Mouse (Mus musculus) retina, postnatal 1 day (tissue): ENCODE results near the gene Pla1a.

ENCODE experiments used
- DNase-seq: peaks from one replicate; pipeline ENCODE4 v3.0.0-alpha.2; 2012

Pla1a gene

GRCm38 (mm10) chr16:38363657-38364056 is 69.3 kb downstream of the Pla1a start:
- no peak for DNase-seq

GRCm38 (mm10) chr16:38363256-38363595 is 69.7 kb downstream of the Pla1a start:
- no peak for DNase-seq

GRCm38 (mm10) chr16:38362493-38363255 is 70.3 kb downstream of the Pla1a start:
- no peak for DNase-seq

DNA sequence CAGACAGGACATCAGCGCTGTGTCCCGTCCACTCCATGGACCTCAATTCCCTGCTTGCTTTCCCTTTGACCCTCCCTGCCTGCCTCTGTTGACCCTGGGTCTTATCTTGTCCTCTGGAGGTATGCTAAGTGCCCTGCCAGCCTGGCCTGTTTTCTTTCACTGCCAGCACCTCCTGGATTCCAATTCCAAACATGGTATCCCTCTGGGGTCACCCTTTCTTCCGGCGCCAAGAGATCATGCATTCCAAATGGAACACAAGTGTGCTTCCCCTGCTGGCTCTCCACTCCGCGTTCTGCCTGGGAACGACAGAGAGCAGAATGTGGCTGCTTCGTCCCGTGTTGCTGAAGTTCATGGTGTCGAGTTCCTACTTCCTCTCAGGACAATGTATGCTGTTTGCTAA is 71.0 kb downstream of the Pla1a start, which contains the start of gene Popdc2:
Popdc2 (plus strand) TSS at position 277 of the 400 bp plus-strand sequence.
- no peak for DNase-seq

DNA sequence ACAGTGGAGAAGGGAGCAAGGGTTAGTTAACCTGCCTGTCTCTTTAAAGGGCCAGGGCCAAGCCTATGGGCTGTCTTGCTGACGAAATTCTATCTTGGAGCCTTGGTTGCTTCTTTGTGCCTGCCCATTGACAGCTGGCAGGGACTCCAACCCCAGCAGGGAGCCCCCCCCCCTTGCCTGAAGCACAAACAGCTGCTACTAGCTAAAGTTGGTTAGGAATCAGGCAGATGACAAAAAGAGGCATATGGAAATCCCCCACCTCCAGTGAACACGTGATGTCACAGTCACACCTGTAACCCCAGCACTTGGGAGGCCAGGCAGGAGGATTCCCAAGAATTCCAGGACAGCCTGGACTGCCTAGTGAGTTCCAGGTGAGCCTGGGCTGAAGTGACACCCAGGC is 72.6 kb downstream of the Pla1a start:
- DNase-seq: peak; percentile 59

GRCm38 (mm10) chr16:38359857-38360256 is 73.1 kb downstream of the Pla1a start:
- DNase-seq: no peak

GRCm38 (mm10) chr16:38359241-38359640 is 73.7 kb downstream of the Pla1a start:
- no peak for DNase-seq

- no peak for DNase-seq
These were observed 74.6 kb downstream of the Pla1a start for GRCm38 (mm10) chr16:38358256-38358812.

DNA sequence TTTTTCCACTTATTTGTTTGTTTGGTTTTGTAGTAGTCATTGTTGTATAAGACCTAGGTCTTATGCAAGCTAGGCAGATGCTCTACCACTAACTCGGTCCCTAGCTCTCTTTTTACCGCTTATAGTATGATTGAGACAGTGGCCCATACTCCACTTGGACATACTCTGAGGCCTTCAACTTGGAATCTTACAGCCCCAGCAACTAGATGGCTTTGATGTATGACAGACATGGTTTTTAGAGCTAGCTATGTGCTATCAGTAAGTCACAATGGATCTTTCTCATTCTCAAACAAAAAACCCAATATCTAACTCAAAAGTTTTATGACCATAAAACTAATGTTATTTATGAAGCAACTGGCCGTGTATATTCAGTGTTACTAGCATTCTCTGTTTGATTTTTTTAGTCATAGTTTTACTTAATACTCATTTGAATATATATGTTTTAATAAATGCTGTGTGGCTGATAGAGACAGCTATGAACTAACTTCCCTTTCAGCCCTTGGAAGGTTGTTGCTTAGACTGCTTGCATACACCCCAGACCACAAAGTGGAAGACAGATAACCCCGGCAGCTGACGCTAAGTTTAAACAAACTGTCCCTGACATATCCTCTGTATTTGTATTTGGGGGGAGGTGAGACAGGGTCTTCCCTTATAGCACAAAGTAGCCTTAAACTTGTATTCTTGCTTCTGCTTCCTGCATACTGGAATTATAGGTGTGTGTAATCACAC is 78.6 kb downstream of the Pla1a start:
- no peak for DNase-seq

DNA sequence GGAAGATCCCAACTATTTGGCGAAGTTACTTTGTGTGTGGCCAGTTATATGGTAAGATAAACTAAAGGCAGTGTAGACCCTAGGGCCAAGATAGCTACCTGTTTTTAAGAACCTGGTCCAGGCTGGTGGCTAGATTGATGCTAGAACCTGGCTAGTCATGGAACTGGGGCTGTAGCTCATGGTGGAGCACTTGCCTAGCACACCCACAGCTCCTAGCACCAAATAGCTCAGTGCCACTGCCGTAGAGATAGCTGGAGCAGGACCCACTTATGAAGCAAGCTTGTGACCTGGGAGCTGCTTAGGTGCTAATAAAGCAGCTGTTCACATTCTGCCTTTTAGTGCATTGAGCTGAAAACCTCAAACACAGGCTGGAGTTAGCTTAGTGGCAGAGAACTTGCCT is 79.3 kb downstream of the Pla1a start:
- no peak for DNase-seq

DNA sequence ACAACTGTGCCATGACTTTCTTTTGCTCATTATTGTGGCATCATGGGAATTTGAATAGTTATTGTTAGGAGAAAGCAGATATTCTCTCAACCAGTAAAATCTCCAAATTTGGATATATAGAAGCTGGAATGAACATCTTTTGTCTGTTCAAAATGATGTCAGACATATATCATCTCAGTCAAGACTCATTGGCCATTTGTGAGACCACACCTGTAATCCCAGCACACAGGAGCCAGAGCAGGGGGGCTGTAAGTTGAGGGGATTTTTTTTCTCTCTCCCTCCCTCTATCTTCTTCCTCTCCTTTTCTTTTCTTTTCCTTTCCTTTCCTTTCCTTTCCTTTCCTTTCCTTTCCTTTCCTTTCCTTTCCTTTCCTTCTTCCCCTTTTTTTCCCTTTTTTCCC is 80.1 kb downstream of the Pla1a start:
- no peak for DNase-seq

DNA sequence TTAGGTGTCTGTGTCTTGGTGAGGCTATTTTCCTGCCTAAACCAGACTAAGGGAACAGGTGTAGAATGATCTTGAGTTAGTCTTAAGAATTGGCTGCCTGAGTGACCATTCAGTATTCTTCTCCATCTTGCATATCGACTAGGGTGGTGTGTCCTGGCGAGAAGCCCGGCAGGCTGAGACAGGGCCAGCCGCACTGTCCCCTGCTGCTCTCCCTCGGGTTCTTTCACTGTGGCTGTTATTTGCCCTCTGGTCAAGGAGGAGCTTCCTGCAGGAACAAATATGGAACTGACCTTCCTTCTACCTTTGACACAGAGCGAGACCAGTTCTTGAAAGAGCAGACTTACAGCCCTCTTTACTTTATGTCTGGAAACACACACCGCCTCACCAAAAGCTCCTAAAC is 80.9 kb downstream of the Pla1a start:
- no peak for DNase-seq

DNA sequence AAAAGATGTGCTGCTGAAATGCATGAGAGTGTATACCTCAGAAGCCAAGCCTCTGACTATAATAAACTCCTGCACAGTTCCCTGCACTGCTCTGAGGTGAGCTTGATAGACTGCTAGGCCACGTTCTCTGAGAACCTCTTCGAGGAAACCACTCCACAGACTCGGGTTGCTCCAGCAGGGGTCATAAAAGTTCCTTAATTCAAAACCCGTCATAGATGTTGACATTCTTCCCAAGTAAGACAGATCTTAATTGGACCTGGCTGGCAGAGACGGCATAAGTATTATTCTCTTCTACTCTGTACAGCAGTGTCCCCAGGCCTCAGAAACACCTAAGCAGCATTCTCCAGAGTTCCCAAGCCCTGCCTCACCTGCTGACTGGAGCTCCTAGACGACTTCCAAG is 82.0 kb downstream of the Pla1a start:
- DNase-seq: no peak

DNA sequence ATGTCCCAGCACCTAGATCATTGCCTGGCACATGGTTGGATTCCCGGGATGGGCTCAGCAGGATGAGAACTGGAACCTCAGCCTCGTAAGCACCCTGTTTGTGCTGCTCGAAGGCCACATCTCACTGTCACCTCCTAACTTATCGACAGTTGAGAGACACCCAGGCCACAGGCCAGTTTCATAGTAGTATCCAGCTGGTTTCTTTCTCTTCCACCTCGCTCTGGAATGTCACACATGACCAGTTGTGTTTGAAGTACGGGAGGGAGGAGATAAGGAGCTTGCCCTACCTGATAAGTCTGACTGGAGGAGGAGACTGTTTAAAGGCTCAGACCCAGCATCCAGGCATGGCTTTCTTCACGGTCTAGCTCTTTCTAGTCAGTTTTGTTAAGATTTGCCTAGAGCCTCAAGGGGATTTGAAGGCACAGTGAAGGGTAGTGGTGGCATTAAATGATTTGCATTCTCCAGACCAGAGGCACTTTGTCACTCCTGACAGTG is 82.5 kb downstream of the Pla1a start:
- DNase-seq: no peak

- no peak for DNase-seq
These were observed 83.1 kb downstream of the Pla1a start for GRCm38 (mm10) chr16:38349881-38350280.

- DNase-seq: no peak
These were observed 84.7 kb downstream of the Pla1a start for GRCm38 (mm10) chr16:38348217-38348761.

DNA sequence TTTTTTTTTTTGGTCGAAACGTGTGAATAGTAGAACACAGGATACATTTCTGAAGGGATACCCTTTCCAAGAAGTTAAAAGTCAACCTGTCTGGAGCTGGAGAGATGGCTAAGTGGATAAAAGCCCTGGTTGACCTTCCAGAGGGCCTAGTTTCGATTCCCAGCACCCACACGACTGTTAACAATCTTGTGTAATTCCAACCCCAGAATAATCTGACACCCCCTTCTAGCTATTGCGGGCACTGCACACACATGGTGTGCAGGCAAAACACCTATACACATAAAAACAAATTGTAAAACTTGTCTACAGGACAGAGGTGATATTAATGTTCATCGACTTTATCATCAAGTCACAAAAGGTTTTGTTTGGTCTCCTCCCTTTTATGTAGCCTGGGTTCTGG is 85.4 kb downstream of the Pla1a start:
- no peak for DNase-seq

DNA sequence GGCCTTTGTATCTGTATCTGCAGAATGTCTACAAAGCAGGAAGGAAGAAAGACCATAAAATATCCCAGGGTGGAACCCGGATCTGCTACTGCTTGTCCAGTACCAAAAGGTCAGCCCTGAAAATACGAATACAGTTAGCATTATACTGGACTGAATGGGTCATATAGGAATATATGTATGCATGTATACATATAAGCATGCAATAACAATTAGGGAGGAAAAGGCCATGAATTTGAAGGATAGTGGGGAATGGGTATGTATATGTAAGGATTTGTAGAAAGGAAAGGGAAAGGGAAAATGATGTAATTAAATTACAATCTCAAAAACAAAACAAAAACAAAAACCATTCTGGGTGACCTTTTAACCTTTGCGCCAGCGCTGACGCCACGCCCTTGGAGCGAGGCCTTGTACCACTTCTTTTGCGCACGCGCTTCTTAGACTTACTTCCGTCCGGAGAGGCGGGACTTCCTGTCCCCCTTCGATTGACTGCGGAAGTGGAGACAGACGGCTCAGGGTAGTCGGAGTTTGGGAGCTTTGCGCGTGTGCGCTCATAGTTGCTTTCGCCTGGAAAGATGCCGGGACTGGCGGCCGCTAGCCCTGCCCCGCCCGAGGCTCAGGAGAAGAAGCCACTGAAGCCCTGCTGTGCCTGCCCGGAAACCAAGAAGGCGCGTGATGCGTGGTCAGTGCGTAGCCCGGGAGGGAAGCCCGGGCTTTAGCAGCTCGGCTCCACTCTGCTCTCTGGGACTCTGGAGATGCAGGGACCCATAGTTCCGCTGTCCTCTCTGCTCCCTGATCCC is 86.2 kb downstream of the Pla1a start, which contains the start of the genes Cox17 and Gm21987:
Cox17 (plus strand) TSS at position 463 of the 797 bp plus-strand sequence.
Gm21987 (plus strand) TSS at position 512 of the 797 bp plus-strand sequence.
- DNase-seq: peak; percentile 97
